Comparison of ENCODE assay signal across 13 mouse cellular contexts in genomic region chr3:101966825-101967558, GRCm38 (mm10). TPM values are rescaled to one million over a fixed set of nuclear protein-coding genes. Genes with fewer than 3 reads are reported as not detected.
DNase-seq lines count a peak whose midpoint lies in the region; ATAC-seq lines count a peak whose summit lies in the region.
"Had no signal": no experiment of that assay in that cellular context is flagged by ENCODE, and none has a peak within 500 bp of the region (broad histone marks: within the 10 kb centered on the region; RNA-seq: fewer than 3 reads in every experiment).

No protein-coding gene starts in this region.

- WGBS in forebrain, embryonic 16.5 days: 23% methylated on average over 3 of the region's 3 CpGs
- 21% methylated on average over 3 of the region's 3 CpGs for WGBS in midbrain, embryonic 12.5 days

- no peaks in the 10 kb centered on the region for H3K36me3 ChIP-seq in forebrain, embryonic 16.5 days (ENCODE audit: control insufficient read depth, insufficient read depth)
- no peaks in the 10 kb centered on the region for H3K36me3 ChIP-seq in midbrain, embryonic 12.5 days
- H3K36me3 ChIP-seq: heart, embryonic 15.5 days had no signal

- no peak overlapping the region for H3K27ac ChIP-seq in forebrain, embryonic 16.5 days (ENCODE audit: low read length)
- peak overlapping the region; percentile 79 for H3K27ac ChIP-seq in midbrain, embryonic 12.5 days (replicated peaks)
- H3K27ac ChIP-seq: heart, embryonic 15.5 days had no signal

- H3K4me3 ChIP-seq in forebrain, embryonic 16.5 days (replicated peaks; ENCODE audit: low read length): no peak overlapping the region
- no peak overlapping the region for H3K4me3 ChIP-seq in midbrain, embryonic 12.5 days
- H3K4me3 ChIP-seq: heart, embryonic 15.5 days had no signal

- no peaks in the 10 kb centered on the region for H3K27me3 ChIP-seq in forebrain, embryonic 16.5 days (replicated peaks; ENCODE audit: control insufficient read depth, insufficient read depth, low read length)
- H3K27me3 ChIP-seq in midbrain, embryonic 12.5 days: 0 out of 2 replicates have a peak, but pooled peaks cover 4% of the 10 kb centered on the region
- H3K27me3 ChIP-seq: CH12.LX; heart, embryonic 15.5 days had no signal

- peak; percentile 43 for DNase-seq in brain, adult 2 months (ENCODE audit: low read depth, low spot score)
- DNase-seq in embryo, embryonic 11 days: peak; percentile 63
- DNase-seq in heart, adult 11 months: no peak
- DNase-seq in c-Kit-positive CD71-positive TER-119-positive erythroid progenitor cells, embryonic 14.5 days (ENCODE audit: low spot score): no peak
- DNase-seq in thymus, postnatal 0 days (ENCODE audit: low spot score): no peak
- no peak for DNase-seq in heart, adult 18-20 months
- DNase-seq: kidney, adult 9 months; lung, postnatal 10 days had no signal

- H3K9me3 ChIP-seq in forebrain, embryonic 16.5 days (ENCODE audit: control insufficient read depth, low read length): no peaks in the 10 kb centered on the region
- no peaks in the 10 kb centered on the region for H3K9me3 ChIP-seq in midbrain, embryonic 12.5 days
- H3K9me3 ChIP-seq: heart, embryonic 15.5 days had no signal

- H3K9ac ChIP-seq in forebrain, embryonic 16.5 days (replicated peaks; ENCODE audit: low read depth, low read length): no peak overlapping the region
- no peak overlapping the region for H3K9ac ChIP-seq in midbrain, embryonic 12.5 days (replicated peaks)
- H3K9ac ChIP-seq: heart, embryonic 15.5 days had no signal

- peak; percentile 69 for ATAC-seq in forebrain, embryonic 16.5 days
- peak; percentile 72 for ATAC-seq in midbrain, embryonic 12.5 days (ENCODE audit: low FRiP score, low read depth)

- no peak overlapping the region for H3K4me2 ChIP-seq in forebrain, embryonic 16.5 days (ENCODE audit: low read length)
- 0 out of 2 replicates have a peak overlapping the region, but pooled peaks have one; percentile 1 for H3K4me2 ChIP-seq in midbrain, embryonic 12.5 days (replicated peaks)
- H3K4me2 ChIP-seq: heart, embryonic 15.5 days had no signal

- H3K4me1 ChIP-seq in forebrain, embryonic 16.5 days (replicated peaks; ENCODE audit: control insufficient read depth, insufficient read depth, low read length): peaks cover 14% of the 10 kb centered on the region
- H3K4me1 ChIP-seq in midbrain, embryonic 12.5 days: peaks cover 23% of the 10 kb centered on the region
- H3K4me1 ChIP-seq: heart, embryonic 15.5 days had no signal

RNA-seq across cellular contexts. Expression of gene Slc22a15, which starts 42.7 kb away (rescaled TPM):
- polyA plus RNA-seq in forebrain, embryonic 16.5 days (2015; fragmentation: Nextera tagmentation; extraction: Ambion mirVana): 3.9 and 4.6 TPM in 2 replicates
- polyA plus RNA-seq in midbrain, embryonic 12.5 days (2016; fragmentation: Nextera tagmentation; extraction: Ambion mirVana): 8.2 and 9.0 TPM in 2 replicates
- polyA plus RNA-seq in thymus, postnatal 0 days (2015; fragmentation: Nextera tagmentation; extraction: Ambion mirVana): 6.0 and 6.2 TPM in 2 replicates
- total RNA-seq in heart, adult 18-20 months (2021): 1 to 10 TPM; 1.4 to 2.9 TPM

RNA-seq across cellular contexts. Expression of gene Nhlh2, which starts 42.9 kb away (rescaled TPM):
- polyA plus RNA-seq in forebrain, embryonic 16.5 days (2015; fragmentation: Nextera tagmentation; extraction: Ambion mirVana): 19.0 and 19.6 TPM in 2 replicates
- 127 and 132 TPM in 2 replicates for polyA plus RNA-seq in midbrain, embryonic 12.5 days (2016; fragmentation: Nextera tagmentation; extraction: Ambion mirVana)
- not detected in 2 replicates for polyA plus RNA-seq in thymus, postnatal 0 days (2015; fragmentation: Nextera tagmentation; extraction: Ambion mirVana)
- total RNA-seq in heart, adult 18-20 months (2021): not detected
- total RNA-seq: CH12.LX; gastrocnemius, adult 8-10 months had no signal
- polyA plus RNA-seq: heart, embryonic 15.5 days had no signal

Comparison
In these comparisons a context has a peak if more than half of its experiments do, and no peak if none do; other contexts are left out.
1. DNase-seq: peak in brain, adult 2 months (single experiment) and embryo, embryonic 11 days (single experiment); none in heart, adult 11 months (single experiment), c-Kit-positive CD71-positive TER-119-positive erythroid progenitor cells, embryonic 14.5 days (single experiment), thymus, postnatal 0 days (single experiment) and heart, adult 18-20 months (0 of 2).
2. RNA of gene Nhlh2, which starts 42.9 kb away (polyA plus RNA-seq): 127 to 132 TPM in midbrain, embryonic 12.5 days and 19.0 to 19.6 TPM in forebrain, embryonic 16.5 days; not detected in thymus, postnatal 0 days; every median in the first group is over 10 times any median in the second.